Mouse (Mus musculus) neural tube, embryonic 14.5 days (tissue): ENCODE results near the gene Znhit2. TPM values are rescaled to one million over a fixed set of nuclear protein-coding genes. Genes with fewer than 3 reads are reported as not detected.

Source experiments
- ATAC-seq: fragments of 200-750 bp; cut with Nextera tagmentation; 2 replicates; pipeline ENCODE4 v1.8.0; 2017; ENCODE audit warnings: low read depth, mild to moderate bottlenecking, moderate TSS enrichment, moderate library complexity
- H3K27ac ChIP-seq: fragments of 300-500 bp; sonication (generic); 2 replicates; pipeline ENCODE4 v1.5.1; 2014; ENCODE audit warnings: low read depth, mild to moderate bottlenecking, control low read depth, low read length, moderate library complexity, mixed read lengths
- H3K27me3 ChIP-seq: fragments of 300-500 bp; sonication (generic); 2 replicates; pipeline ENCODE4 v1.6.1; 2014; ENCODE audit warnings: low read length; ENCODE audit not compliant: control insufficient read depth, insufficient read depth
- H3K36me3 ChIP-seq: fragments of 300-500 bp; sonication (generic); 2 replicates; pipeline ENCODE4 v1.6.1; 2014; ENCODE audit warnings: low read length, mixed read lengths; ENCODE audit not compliant: control insufficient read depth, insufficient read depth
- H3K4me1 ChIP-seq: fragments of 300-500 bp; sonication (generic); 2 replicates; pipeline ENCODE4 v1.6.1; 2014; ENCODE audit warnings: low read length; ENCODE audit not compliant: control insufficient read depth, insufficient read depth
- H3K4me2 ChIP-seq: fragments of 300-500 bp; sonication (generic); 2 replicates; pipeline ENCODE4 v1.6.1; 2014; ENCODE audit warnings: mild to moderate bottlenecking, low read depth, low read length, control low read depth
- H3K4me3 ChIP-seq: fragments of 300-500 bp; sonication (generic); 2 replicates; pipeline ENCODE4 v1.5.1; 2014; ENCODE audit warnings: low read depth, low read length, control low read depth, mixed read lengths
- H3K9ac ChIP-seq: fragments of 300-500 bp; sonication (generic); replicated peaks from 2 replicates; pipeline ENCODE4 v1.6.1; 2014; ENCODE audit warnings: low read depth, mild to moderate bottlenecking, control low read depth, low read length, mixed read lengths
- H3K9me3 ChIP-seq: fragments of 300-500 bp; sonication (generic); 2 replicates; pipeline ENCODE4 v1.6.1; 2016; ENCODE audit warnings: low read length; ENCODE audit not compliant: control insufficient read depth
- WGBS: fragments of 180-500 bp; shearing (Covaris S2); extraction: QIAGEN DNeasy Blood & Tissue Kit; methylation state at CpG from one replicate; pipeline ENCODE4 v1.1.7; 2014; 5-methylcytosine and 5-hydroxymethylcytosine counted together
- polyA plus RNA-seq: library from polyadenylated mRNA; unstranded; fragments of >200 nt; fragmentation: Nextera tagmentation; extraction: Ambion mirVana; gene quantifications from 2 replicates; pipeline ENCODE4 v1.2.1, GENCODE M21; 2014

Gene Znhit2
- polyA plus RNA-seq, 1 experiment from 2014 or later: 34.3 TPM

DNA sequence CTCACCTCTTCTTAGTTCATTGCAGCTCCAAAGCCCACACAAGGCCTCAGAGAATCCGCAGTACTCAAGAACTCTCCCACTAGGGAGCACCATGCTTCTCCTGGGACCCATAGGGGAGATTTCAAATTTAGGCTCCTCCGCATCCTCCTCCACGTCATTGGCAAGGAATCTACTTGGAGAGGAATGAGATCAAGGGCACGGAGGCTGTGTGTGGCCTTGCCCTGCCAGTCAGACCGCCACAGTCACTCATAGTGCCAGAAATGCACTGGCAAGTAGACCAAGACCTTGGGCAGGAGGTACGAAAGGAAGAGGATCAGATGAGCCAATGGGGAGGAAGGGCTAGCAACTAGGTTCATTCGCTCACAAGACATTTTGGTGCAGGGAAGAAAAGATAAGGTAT, 37.1 kb upstream of the Znhit2 start:
- ATAC-seq: no peak
- no peak overlapping the region for H3K27ac ChIP-seq
- H3K4me1 ChIP-seq: no peaks in the 10 kb centered on the region
- H3K9ac ChIP-seq: no peak overlapping the region
- WGBS: 89% methylated on average over 7 of the region's 7 CpGs
- no peaks in the 10 kb centered on the region for H3K9me3 ChIP-seq
- H3K4me2 ChIP-seq: no peak overlapping the region
- no peaks in the 10 kb centered on the region for H3K27me3 ChIP-seq
- H3K4me3 ChIP-seq: no peak overlapping the region
- H3K36me3 ChIP-seq: no peaks in the 10 kb centered on the region

DNA sequence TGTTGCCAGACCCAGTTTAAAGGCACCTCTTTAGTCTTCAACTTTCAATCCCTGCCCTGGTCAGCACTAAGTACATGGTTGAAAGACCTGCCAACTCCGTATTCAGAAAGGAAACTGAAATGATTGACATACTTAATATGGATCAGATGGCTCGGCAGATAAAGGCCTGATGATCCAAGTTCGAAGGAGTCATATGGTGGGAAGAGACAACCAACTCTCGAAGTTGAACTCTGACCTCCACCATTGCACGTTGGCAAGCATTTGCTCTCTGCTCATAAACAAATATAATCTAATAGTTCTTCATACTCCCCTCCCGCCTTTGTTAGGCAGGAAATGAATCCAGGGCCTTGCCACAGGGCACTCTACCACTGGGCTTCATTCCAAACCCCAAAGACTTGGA, 32.0 kb upstream of the Znhit2 start:
- no peaks in the 10 kb centered on the region for H3K36me3 ChIP-seq

DNA sequence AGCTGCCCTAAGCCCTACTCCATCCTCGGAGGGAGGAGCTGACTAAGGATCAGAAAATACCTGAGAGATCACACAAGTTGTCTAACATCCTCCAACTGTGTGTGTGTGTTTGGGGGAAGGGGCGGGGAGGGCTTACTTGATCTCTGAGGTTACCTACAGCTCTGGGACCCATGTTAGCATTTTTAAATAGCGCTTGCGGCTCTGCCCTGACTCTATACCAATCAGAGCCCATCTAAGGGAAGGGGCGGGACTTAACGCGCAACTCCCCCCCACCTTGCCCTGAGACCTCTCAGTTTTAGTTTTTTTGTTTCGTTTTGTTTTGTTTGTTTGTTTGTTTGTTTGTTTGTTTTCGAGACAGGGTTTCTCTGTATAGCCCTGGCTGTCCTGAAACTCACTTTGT, 31.6 kb upstream of the Znhit2 start:
- no peaks in the 10 kb centered on the region for H3K4me1 ChIP-seq
- no peak for ATAC-seq
- 76% methylated on average over 9 of the region's 9 CpGs for WGBS
- no peaks in the 10 kb centered on the region for H3K27me3 ChIP-seq
- H3K4me2 ChIP-seq: no peak overlapping the region
- no peak overlapping the region for H3K27ac ChIP-seq
- no peaks in the 10 kb centered on the region for H3K9me3 ChIP-seq
- H3K4me3 ChIP-seq: no peak overlapping the region
- H3K36me3 ChIP-seq: no peaks in the 10 kb centered on the region
- H3K9ac ChIP-seq: no peak overlapping the region

More for the DNA sequence above, 32.0 kb upstream of the Znhit2 start:
- no peak for ATAC-seq
- no peak overlapping the region for H3K9ac ChIP-seq
- H3K9me3 ChIP-seq: no peaks in the 10 kb centered on the region
- WGBS: 89% methylated on average over 6 of the region's 6 CpGs
- H3K27me3 ChIP-seq: no peaks in the 10 kb centered on the region
- H3K4me1 ChIP-seq: no peaks in the 10 kb centered on the region
- no peak overlapping the region for H3K27ac ChIP-seq
- H3K4me3 ChIP-seq: no peak overlapping the region
- no peak overlapping the region for H3K4me2 ChIP-seq

GRCm38 (mm10) chr19:6030520-6031280, 30.3 kb upstream of the Znhit2 start:
- Histone ChIP-seq H3K4me3 (no peak overlapping the region), H3K4me1 (no peaks in the 10 kb centered on the region), H3K9me3 (no peaks in the 10 kb centered on the region), H3K27me3 (no peaks in the 10 kb centered on the region), H3K36me3 (no peaks in the 10 kb centered on the region), H3K27ac (no peak overlapping the region), H3K9ac (no peak overlapping the region), H3K4me2 (no peak overlapping the region)
- WGBS: 74% methylated on average over 14 of the region's 14 CpGs
- no peak for ATAC-seq

- no peaks in the 10 kb centered on the region for H3K27me3 ChIP-seq
- H3K27ac ChIP-seq: no peak overlapping the region
- no peaks in the 10 kb centered on the region for H3K4me1 ChIP-seq
- no peaks in the 10 kb centered on the region for H3K36me3 ChIP-seq
- no peak overlapping the region for H3K9ac ChIP-seq
- no peak for ATAC-seq
- 83% methylated on average over 9 of the region's 9 CpGs for WGBS
- no peak overlapping the region for H3K4me3 ChIP-seq
- no peak overlapping the region for H3K4me2 ChIP-seq
- no peaks in the 10 kb centered on the region for H3K9me3 ChIP-seq
These were observed 24.9 kb upstream of the Znhit2 start for GRCm38 (mm10) chr19:6035966-6036585.

DNA sequence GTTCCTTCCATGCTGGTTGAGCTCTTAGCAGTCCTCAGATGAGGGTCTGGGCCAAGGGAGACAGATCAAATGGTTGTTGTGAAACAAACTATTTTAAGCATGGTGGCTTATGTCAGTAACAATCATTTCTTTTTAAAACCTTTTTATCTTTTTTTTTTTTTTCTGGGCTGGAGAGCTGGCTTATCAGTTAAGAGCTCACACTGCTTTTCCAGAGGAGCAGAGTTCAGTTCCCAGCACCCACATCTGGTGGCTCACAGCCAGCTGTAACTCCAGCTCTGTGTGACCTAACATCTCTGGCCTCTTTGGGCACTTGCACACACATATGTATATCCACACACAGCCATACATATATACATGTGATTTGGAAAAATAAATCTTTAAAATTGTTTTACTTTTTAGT, 23.3 kb upstream of the Znhit2 start:
- no peaks in the 10 kb centered on the region for H3K4me1 ChIP-seq
- H3K4me2 ChIP-seq: no peak overlapping the region
- H3K9ac ChIP-seq: no peak overlapping the region
- H3K36me3 ChIP-seq: no peaks in the 10 kb centered on the region
- no peak for ATAC-seq
- no peaks in the 10 kb centered on the region for H3K27me3 ChIP-seq
- H3K9me3 ChIP-seq: no peaks in the 10 kb centered on the region
- H3K27ac ChIP-seq: no peak overlapping the region
- no peak overlapping the region for H3K4me3 ChIP-seq

DNA sequence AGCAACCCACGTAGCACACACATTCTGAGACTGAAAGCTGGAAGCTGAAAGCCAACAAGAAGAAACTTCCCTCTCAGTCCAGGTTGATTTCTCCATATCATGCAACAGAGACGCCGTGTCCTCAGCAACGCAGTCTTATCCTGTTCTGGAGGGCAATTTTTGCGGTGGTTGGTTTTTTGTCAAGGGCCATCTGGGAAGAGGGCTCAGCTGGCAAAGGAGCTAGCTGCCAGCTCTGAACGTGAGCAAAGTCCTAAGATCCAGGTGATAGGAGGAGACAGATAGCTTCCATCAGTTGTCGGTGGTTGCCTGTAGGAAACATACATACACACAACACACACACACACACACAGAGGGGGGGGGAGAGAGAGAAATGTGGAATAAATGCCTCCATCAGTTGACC, 22.7 kb upstream of the Znhit2 start:
- no peak overlapping the region for H3K27ac ChIP-seq
- 84% methylated on average over 7 of the region's 7 CpGs for WGBS
- H3K9me3 ChIP-seq: no peaks in the 10 kb centered on the region
- H3K4me1 ChIP-seq: no peaks in the 10 kb centered on the region
- no peak for ATAC-seq
- no peaks in the 10 kb centered on the region for H3K36me3 ChIP-seq
- no peak overlapping the region for H3K4me2 ChIP-seq
- no peak overlapping the region for H3K9ac ChIP-seq
- H3K27me3 ChIP-seq: no peaks in the 10 kb centered on the region
- H3K4me3 ChIP-seq: no peak overlapping the region

- H3K9ac ChIP-seq: no peak overlapping the region
- no peaks in the 10 kb centered on the region for H3K27me3 ChIP-seq
- H3K36me3 ChIP-seq: no peaks in the 10 kb centered on the region
- ATAC-seq: no peak
- H3K4me3 ChIP-seq: no peak overlapping the region
- no peaks in the 10 kb centered on the region for H3K9me3 ChIP-seq
- H3K4me1 ChIP-seq: 0 out of 2 replicates have a peak, but pooled peaks cover under 1% of the 10 kb centered on the region
- H3K27ac ChIP-seq: no peak overlapping the region
- H3K4me2 ChIP-seq: no peak overlapping the region
These were observed 21.0 kb upstream of the Znhit2 start for GRCm38 (mm10) chr19:6040002-6040401.

GRCm38 (mm10) chr19:6042293-6042692, 18.7 kb upstream of the Znhit2 start:
- H3K27ac ChIP-seq: no peak overlapping the region
- ATAC-seq: no peak
- no peak overlapping the region for H3K4me2 ChIP-seq
- no peaks in the 10 kb centered on the region for H3K36me3 ChIP-seq
- 0 out of 2 replicates have a peak, but pooled peaks cover 7% of the 10 kb centered on the region for H3K4me1 ChIP-seq
- H3K9ac ChIP-seq: no peak overlapping the region
- H3K4me3 ChIP-seq: no peak overlapping the region
- H3K9me3 ChIP-seq: no peaks in the 10 kb centered on the region
- 76% methylated on average over 9 of the region's 9 CpGs for WGBS
- H3K27me3 ChIP-seq: no peaks in the 10 kb centered on the region
